Mouse (Mus musculus): Measurements from ENCODE around the gene Gxylt1. TPM values are rescaled to one million over a fixed set of nuclear protein-coding genes. Genes with fewer than 3 reads are reported as not detected.
"Not testable (repeated sequence)": the region's sequence is repeated elsewhere in the genome, so short reads cannot be mapped to it uniquely, and the experiment has no call there.

Gene Gxylt1
- polyA plus RNA-seq, 1 experiment from 2014 or later = 13.6 TPM

- Histone ChIP-seq H3K27me3 (no peaks in the 10 kb centered on the region), H3K4me2 (no peak overlapping the region), H3K27ac (no peak overlapping the region), H3K4me1 (peaks cover 3% of the 10 kb centered on the region; the same call in 1 of the 2 replicates), H3K9ac (no peak overlapping the region), H3K4me3 (no peak overlapping the region), H3K36me3 (peaks cover 23% of the 10 kb centered on the region), H3K9me3 (no peaks in the 10 kb centered on the region)
- no peak for ATAC-seq (ENCODE audit: insufficient number of reproducible peaks, low FRiP score, low TSS enrichment, low read depth)
- WGBS = 78% methylated on average over 5 of the region's 5 CpGs
These were observed 12.7 kb downstream of the Gxylt1 start for GRCm38 (mm10) chr15:93262274-93262673.

- H3K9ac ChIP-seq = no peak overlapping the region
- no peak for ATAC-seq (ENCODE audit: insufficient number of reproducible peaks, low FRiP score, low TSS enrichment, low read depth)
- H3K4me3 ChIP-seq = no peak overlapping the region
- peaks cover 34% of the 10 kb centered on the region for H3K36me3 ChIP-seq
- no peaks in the 10 kb centered on the region for H3K27me3 ChIP-seq
- no peaks in the 10 kb centered on the region for H3K4me1 ChIP-seq
- no peaks in the 10 kb centered on the region for H3K9me3 ChIP-seq
- no peak overlapping the region for H3K27ac ChIP-seq
- H3K4me2 ChIP-seq = no peak overlapping the region
- 64% methylated on average over 8 of the region's 8 CpGs for WGBS
These were observed 15.0 kb downstream of the Gxylt1 start for GRCm38 (mm10) chr15:93259933-93260332.

GRCm38 (mm10) chr15:93255295-93255694 lies 19.7 kb downstream of the Gxylt1 start:
- Histone ChIP-seq H3K36me3 (peaks cover 38% of the 10 kb centered on the region), H3K9me3 (no peaks in the 10 kb centered on the region), H3K27ac (no peak overlapping the region)

GRCm38 (mm10) chr15:93253172-93253571 lies 21.8 kb downstream of the Gxylt1 start:
- H3K36me3 ChIP-seq = peaks cover 42% of the 10 kb centered on the region

More at GRCm38 (mm10) chr15:93255295-93255694, 19.7 kb downstream of the Gxylt1 start:
- WGBS = 41% methylated on average over 10 of the region's 10 CpGs
- Histone ChIP-seq H3K9ac (no peak overlapping the region), H3K4me3 (no peak overlapping the region), H3K4me1 (no peaks in the 10 kb centered on the region), H3K27me3 (no peaks in the 10 kb centered on the region), H3K4me2 (no peak overlapping the region)
- ATAC-seq (ENCODE audit: insufficient number of reproducible peaks, low FRiP score, low TSS enrichment, low read depth) = no peak

GRCm38 (mm10) chr15:93252396-93252795 lies 22.6 kb downstream of the Gxylt1 start:
- H3K4me1 ChIP-seq = no peaks in the 10 kb centered on the region
- no peak overlapping the region for H3K9ac ChIP-seq
- H3K27me3 ChIP-seq = no peaks in the 10 kb centered on the region
- ATAC-seq (ENCODE audit: insufficient number of reproducible peaks, low FRiP score, low TSS enrichment, low read depth) = no peak
- H3K27ac ChIP-seq = no peak overlapping the region
- no peak overlapping the region for H3K4me3 ChIP-seq
- 88% methylated on average over 6 of the region's 6 CpGs for WGBS
- H3K36me3 ChIP-seq = peaks cover 39% of the 10 kb centered on the region
- no peaks in the 10 kb centered on the region for H3K9me3 ChIP-seq
- H3K4me2 ChIP-seq = no peak overlapping the region

More at GRCm38 (mm10) chr15:93253172-93253571, 21.8 kb downstream of the Gxylt1 start:
- Histone ChIP-seq H3K4me2 (no peak overlapping the region), H3K9me3 (no peaks in the 10 kb centered on the region), H3K27me3 (no peaks in the 10 kb centered on the region), H3K27ac (no peak overlapping the region), H3K9ac (no peak overlapping the region), H3K4me1 (no peaks in the 10 kb centered on the region), H3K4me3 (no peak overlapping the region)
- no peak for ATAC-seq (ENCODE audit: insufficient number of reproducible peaks, low FRiP score, low TSS enrichment, low read depth)
- WGBS = 77% methylated on average over 8 of the region's 8 CpGs

- no peak overlapping the region for H3K9ac ChIP-seq
- H3K4me2 ChIP-seq = no peak overlapping the region
- no peaks in the 10 kb centered on the region for H3K27me3 ChIP-seq
- peaks cover 38% of the 10 kb centered on the region for H3K36me3 ChIP-seq
- WGBS = 60% methylated on average over 13 of the region's 13 CpGs
- no peaks in the 10 kb centered on the region for H3K9me3 ChIP-seq
- H3K4me3 ChIP-seq = no peak overlapping the region
- H3K4me1 ChIP-seq = no peaks in the 10 kb centered on the region
- ATAC-seq (ENCODE audit: insufficient number of reproducible peaks, low FRiP score, low TSS enrichment, low read depth) = no peak
- no peak overlapping the region for H3K27ac ChIP-seq
These were observed 23.3 kb downstream of the Gxylt1 start for GRCm38 (mm10) chr15:93251553-93252250.

- peaks cover 45% of the 10 kb centered on the region for H3K36me3 ChIP-seq
- no peaks in the 10 kb centered on the region for H3K27me3 ChIP-seq
- H3K9ac ChIP-seq = no peak overlapping the region
- 36% methylated on average over 10 of the region's 10 CpGs for WGBS
- peaks cover 5% of the 10 kb centered on the region; the same call in 1 of the 2 replicates for H3K4me1 ChIP-seq
- H3K4me3 ChIP-seq = no peak overlapping the region
- ATAC-seq (ENCODE audit: insufficient number of reproducible peaks, low FRiP score, low TSS enrichment, low read depth) = no peak
- H3K4me2 ChIP-seq = no peak overlapping the region
- H3K9me3 ChIP-seq = no peaks in the 10 kb centered on the region
- H3K27ac ChIP-seq = no peak overlapping the region
These were observed 31.8 kb downstream of the Gxylt1 start for GRCm38 (mm10) chr15:93243202-93243601.

GRCm38 (mm10) chr15:93236456-93236855 lies 38.5 kb downstream of the Gxylt1 start:
- H3K4me2 ChIP-seq; H3K9me3 ChIP-seq; H3K27me3 ChIP-seq; H3K4me1 ChIP-seq; H3K9ac ChIP-seq; H3K4me3 ChIP-seq; ATAC-seq (ENCODE audit: insufficient number of reproducible peaks, low FRiP score, low TSS enrichment, low read depth); H3K27ac ChIP-seq: not testable (repeated sequence)
- 77% methylated on average over 10 of the region's 10 CpGs for WGBS
- H3K36me3 ChIP-seq = peaks cover 19% of the 10 kb centered on the region

GRCm38 (mm10) chr15:93229028-93229427 lies 46.0 kb downstream of the Gxylt1 start:
- H3K9ac ChIP-seq = no peak overlapping the region
- WGBS = 82% methylated on average over 11 of the region's 11 CpGs

GRCm38 (mm10) chr15:93228375-93228774 lies 46.6 kb downstream of the Gxylt1 start:
- no peaks in the 10 kb centered on the region for H3K27me3 ChIP-seq
- no peak overlapping the region for H3K4me3 ChIP-seq
- H3K4me2 ChIP-seq = no peak overlapping the region
- no peak overlapping the region for H3K9ac ChIP-seq
- WGBS = 85% methylated on average over 10 of the region's 10 CpGs
- no peaks in the 10 kb centered on the region for H3K36me3 ChIP-seq
- H3K4me1 ChIP-seq = no peaks in the 10 kb centered on the region
- no peak for ATAC-seq (ENCODE audit: insufficient number of reproducible peaks, low FRiP score, low TSS enrichment, low read depth)
- no peaks in the 10 kb centered on the region; the same call in 1 of the 2 replicates for H3K9me3 ChIP-seq
- H3K27ac ChIP-seq = no peak overlapping the region

More at GRCm38 (mm10) chr15:93229028-93229427, 46.0 kb downstream of the Gxylt1 start:
- Histone ChIP-seq H3K4me2 (no peak overlapping the region), H3K27me3 (no peaks in the 10 kb centered on the region), H3K9me3 (no peaks in the 10 kb centered on the region; the same call in 1 of the 2 replicates), H3K4me3 (no peak overlapping the region), H3K4me1 (no peaks in the 10 kb centered on the region), H3K36me3 (no peaks in the 10 kb centered on the region), H3K27ac (no peak overlapping the region)
- no peak for ATAC-seq (ENCODE audit: insufficient number of reproducible peaks, low FRiP score, low TSS enrichment, low read depth)

GRCm38 (mm10) chr15:93227764-93228079 lies 47.3 kb downstream of the Gxylt1 start:
- no peak for ATAC-seq (ENCODE audit: insufficient number of reproducible peaks, low FRiP score, low TSS enrichment, low read depth)

GRCm38 (mm10) chr15:93226930-93227763 lies 47.8 kb downstream of the Gxylt1 start:
- Histone ChIP-seq H3K27me3 (no peaks in the 10 kb centered on the region), H3K4me2 (no peak overlapping the region), H3K36me3 (no peaks in the 10 kb centered on the region), H3K4me3 (no peak overlapping the region), H3K4me1 (no peaks in the 10 kb centered on the region), H3K9me3 (no peaks in the 10 kb centered on the region), H3K9ac (no peak overlapping the region), H3K27ac (no peak overlapping the region)
- 70% methylated on average over 10 of the region's 10 CpGs for WGBS
- ATAC-seq (ENCODE audit: insufficient number of reproducible peaks, low FRiP score, low TSS enrichment, low read depth) = no peak

More at GRCm38 (mm10) chr15:93227764-93228079, 47.3 kb downstream of the Gxylt1 start:
- no peak overlapping the region for H3K4me2 ChIP-seq
- no peak overlapping the region for H3K27ac ChIP-seq
- no peaks in the 10 kb centered on the region for H3K4me1 ChIP-seq
- WGBS = 31% methylated on average over 6 of the region's 6 CpGs
- no peak overlapping the region for H3K9ac ChIP-seq
- H3K4me3 ChIP-seq = no peak overlapping the region
- no peaks in the 10 kb centered on the region for H3K27me3 ChIP-seq
- no peaks in the 10 kb centered on the region for H3K36me3 ChIP-seq
- H3K9me3 ChIP-seq = no peaks in the 10 kb centered on the region; the same call in 1 of the 2 replicates

All from limb, embryonic 15.5 days (tissue).